Mouse (Mus musculus) hindbrain, embryonic 14.5 days (tissue): ENCODE data around the gene Cd79a. TPM values are rescaled to one million over a fixed set of nuclear protein-coding genes. Genes with fewer than 3 reads are reported as not detected.

Source experiments
- ATAC-seq: fragments of 200-750 bp; cut with Nextera tagmentation; 2 replicates; pipeline ENCODE4 v1.8.0; 2017; ENCODE audit warnings: moderate number of reproducible peaks, mild to moderate bottlenecking, moderate TSS enrichment, moderate library complexity; ENCODE audit not compliant: low FRiP score
- DNase-seq: peaks from one replicate; pipeline ENCODE4 v3.0.0-alpha.2; 2015; ENCODE audit warnings: low spot score
- H3K27ac ChIP-seq: fragments of 300-500 bp; sonication (generic); 2 replicates; pipeline ENCODE4 v1.5.1; 2014; ENCODE audit warnings: mild to moderate bottlenecking, moderate library complexity
- H3K27me3 ChIP-seq: fragments of 300-500 bp; sonication (generic); 2 replicates; pipeline ENCODE4 v1.6.1; 2014; ENCODE audit warnings: mild to moderate bottlenecking, low read length, mixed read lengths; ENCODE audit not compliant: control insufficient read depth, insufficient read depth
- H3K36me3 ChIP-seq: fragments of 300-500 bp; sonication (generic); replicated peaks from 2 replicates; pipeline ENCODE4 v1.6.1; 2014; ENCODE audit not compliant: control insufficient read depth, insufficient read depth
- H3K4me1 ChIP-seq: fragments of 300-500 bp; sonication (generic); replicated peaks from 2 replicates; pipeline ENCODE4 v1.6.1; 2014; ENCODE audit warnings: antibody characterized with exemption, low read length, mixed read lengths; ENCODE audit not compliant: control insufficient read depth, insufficient read depth
- H3K4me2 ChIP-seq: fragments of 300-500 bp; sonication (generic); replicated peaks from 2 replicates; pipeline ENCODE4 v1.6.1; 2014; ENCODE audit warnings: mild to moderate bottlenecking, moderate library complexity
- H3K4me3 ChIP-seq: fragments of 300-500 bp; sonication (generic); replicated peaks from 2 replicates; pipeline ENCODE4 v1.5.1; 2014; ENCODE audit warnings: mild to moderate bottlenecking, low read length
- H3K9ac ChIP-seq: fragments of 300-500 bp; sonication (generic); 2 replicates; pipeline ENCODE4 v1.6.1; 2014
- H3K9me3 ChIP-seq: fragments of 300-500 bp; sonication (generic); 2 replicates; pipeline ENCODE4 v1.6.1; 2016; ENCODE audit warnings: low read length; ENCODE audit not compliant: control insufficient read depth
- WGBS: fragments of 180-500 bp; shearing (Covaris S2); extraction: QIAGEN DNeasy Blood & Tissue Kit; methylation state at CpG from one replicate; pipeline ENCODE4 v1.1.7; 2014; 5-methylcytosine and 5-hydroxymethylcytosine counted together
- polyA plus RNA-seq: library from polyadenylated mRNA; unstranded; fragments of >200 nt; fragmentation: Nextera tagmentation; extraction: Ambion mirVana; gene quantifications from 2 replicates; pipeline ENCODE4 v1.2.1, GENCODE M21; 2014

Cd79a gene
- polyA plus RNA-seq, 1 experiment from 2014 or later, result 0.13 TPM

GRCm38 (mm10) chr7:24944257-24944950 is 47.2 kb downstream of the Cd79a start, which contains the start of gene Gm4881:
Gene Gm4881 (minus strand): TSS chr7:24944494.
- no peaks in the 10 kb centered on the region for H3K36me3 ChIP-seq
- WGBS, result under 1% methylated on average over 64 of the region's 72 CpGs
- DNase-seq (no peak), ATAC-seq (no peak)
- H3K4me1 ChIP-seq, result no peaks in the 10 kb centered on the region; the same call in 1 of the 2 replicates
- no peaks in the 10 kb centered on the region for H3K9me3 ChIP-seq
- H3K27ac ChIP-seq, result no peak within 1 kb of the TSS
- peak within 1 kb of the TSS; percentile 33 for H3K4me3 ChIP-seq
- H3K9ac ChIP-seq, result peak within 1 kb of the TSS; percentile 36; the same call in 1 of the 2 replicates
- H3K27me3 ChIP-seq, result peaks cover 93% of the 10 kb centered on the region
- peak within 1 kb of the TSS; percentile 62 for H3K4me2 ChIP-seq

GRCm38 (mm10) chr7:24947316-24948048 is 50.3 kb downstream of the Cd79a start:
- Histone ChIP-seq H3K4me3 (no peak overlapping the region), H3K4me1 (peaks cover 11% of the 10 kb centered on the region; the same call in 1 of the 2 replicates), H3K27ac (no peak overlapping the region), H3K27me3 (peaks cover 94% of the 10 kb centered on the region), H3K9me3 (no peaks in the 10 kb centered on the region), H3K9ac (no peak overlapping the region), H3K36me3 (no peaks in the 10 kb centered on the region), H3K4me2 (no peak overlapping the region)
- DNase-seq (no peak), ATAC-seq (no peak)
- WGBS, result 4% methylated on average over 7 of the region's 7 CpGs

DNA sequence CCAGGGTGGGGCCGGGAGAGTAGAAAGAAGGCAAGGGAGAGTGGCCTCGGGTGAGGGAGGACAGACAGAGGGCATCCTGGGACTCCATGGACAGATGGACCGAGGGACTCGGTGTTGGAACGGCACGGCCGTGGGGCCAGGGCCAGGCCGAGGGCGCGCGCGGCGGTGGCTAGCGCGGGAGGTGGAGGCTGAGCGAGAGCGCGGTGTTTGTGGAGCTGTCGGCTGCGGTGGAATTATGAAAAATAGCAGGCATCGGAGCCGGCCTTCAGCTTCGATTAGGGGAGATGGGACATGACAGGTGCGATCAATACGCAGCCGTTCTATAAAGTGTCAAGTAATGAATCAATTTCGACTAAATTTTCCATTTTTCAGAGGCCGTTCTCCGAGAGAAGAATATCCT is 51.6 kb downstream of the Cd79a start:
- peaks cover 11% of the 10 kb centered on the region; the same call in 1 of the 2 replicates for H3K4me1 ChIP-seq
- H3K27me3 ChIP-seq, result peaks cover 90% of the 10 kb centered on the region

DNA sequence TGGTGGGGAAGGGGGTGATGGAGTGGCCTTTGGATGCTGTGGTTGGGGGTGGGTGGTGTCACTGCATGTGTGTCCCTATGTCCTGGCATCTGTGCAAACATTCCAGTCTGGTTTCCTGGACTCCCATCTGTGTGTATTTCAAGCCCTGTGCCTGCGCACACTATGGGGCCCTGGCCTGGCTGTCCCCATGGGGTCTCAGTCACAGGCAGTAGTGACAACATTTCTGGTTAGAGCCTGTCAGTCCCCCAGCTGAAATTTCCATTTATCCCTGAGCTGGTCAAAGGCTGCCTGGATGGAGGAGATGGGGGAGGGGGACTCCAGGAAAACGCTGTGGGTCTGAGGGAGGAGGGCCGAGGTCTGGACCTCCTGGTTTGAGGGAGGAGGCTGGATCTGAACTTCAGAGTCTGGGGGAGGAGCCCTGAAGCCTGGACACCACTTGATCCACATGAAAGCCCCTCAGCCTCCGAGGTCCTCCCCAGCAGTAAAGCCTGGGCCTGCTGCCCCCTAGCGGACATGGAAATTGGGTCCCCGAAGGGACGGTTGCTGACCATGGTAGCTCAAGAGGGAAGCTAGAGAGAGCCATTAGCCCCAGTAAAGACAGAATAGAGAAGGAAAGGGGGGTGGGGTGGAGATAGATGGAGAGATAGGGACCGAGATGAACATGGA is 52.9 kb downstream of the Cd79a start:
- 1% methylated on average over 8 of the region's 8 CpGs for WGBS
- H3K9me3 ChIP-seq, result no peaks in the 10 kb centered on the region

More for the DNA sequence above, 51.6 kb downstream of the Cd79a start:
- Histone ChIP-seq H3K4me3 (peak overlapping the region; percentile 14; the same call in 1 of the 2 replicates), H3K27ac (no peak overlapping the region), H3K9me3 (no peaks in the 10 kb centered on the region), H3K9ac (peak overlapping the region; percentile 35), H3K4me2 (peak overlapping the region; percentile 42), H3K36me3 (no peaks in the 10 kb centered on the region)
- WGBS, result 2% methylated on average over 29 of the region's 29 CpGs
- ATAC-seq, result no peak
- DNase-seq, result peak; percentile 53

More for the DNA sequence above, 52.9 kb downstream of the Cd79a start:
- Histone ChIP-seq H3K4me1 (peaks cover 22% of the 10 kb centered on the region; the same call in 1 of the 2 replicates), H3K27me3 (peaks cover 89% of the 10 kb centered on the region), H3K27ac (no peak overlapping the region), H3K36me3 (no peaks in the 10 kb centered on the region), H3K4me2 (no peak overlapping the region), H3K4me3 (no peak overlapping the region), H3K9ac (no peak overlapping the region; the same call in 1 of the 2 replicates)
- DNase-seq, result peak; percentile 76
- ATAC-seq, result no peak

Other genes with a start within 250 kb of the Cd79a start
- not detected in 2 replicates for gene Tex101, start 220.7 kb upstream of the Cd79a start, polyA plus RNA-seq
- gene BC049730, start 188.1 kb upstream of the Cd79a start, polyA plus RNA-seq, result not detected in 2 replicates
- not detected in 2 replicates for gene Gm4763, start 170.5 kb upstream of the Cd79a start, polyA plus RNA-seq
- gene Cd177, start 137.1 kb upstream of the Cd79a start, polyA plus RNA-seq, result 0.11 and 0.35 TPM in 2 replicates
- gene Ceacam10, start 120.2 kb upstream of the Cd79a start, polyA plus RNA-seq, result 0.41 TPM in 1 of 2 replicates, not detected in the other
- 36.2 and 37.5 TPM in 2 replicates for gene Gm9844, start 35.2 kb upstream of the Cd79a start, polyA plus RNA-seq
- gene Lypd4, start 27.4 kb upstream of the Cd79a start, polyA plus RNA-seq, result 0.27 TPM in 1 of 2 replicates, not detected in the other
- 0.16 and 0.17 TPM in 2 replicates for gene Dmrtc2, start 27.3 kb upstream of the Cd79a start, polyA plus RNA-seq
- gene Rps19, start 13.0 kb upstream of the Cd79a start, polyA plus RNA-seq, result 1,197 and 1,586 TPM in 2 replicates
- 58.4 and 58.6 TPM in 2 replicates for gene Arhgef1, start 5.5 kb downstream of the Cd79a start, polyA plus RNA-seq
- 5.9 and 6.6 TPM in 2 replicates for gene Gm4881, start 47.1 kb downstream of the Cd79a start, polyA plus RNA-seq
- 331 and 332 TPM in 2 replicates for gene Rabac1, start 75.4 kb downstream of the Cd79a start, polyA plus RNA-seq
- 404 and 524 TPM in 2 replicates for gene Atp1a3, start 108.6 kb downstream of the Cd79a start, polyA plus RNA-seq
- gene Grik5, start 175.0 kb downstream of the Cd79a start, polyA plus RNA-seq, result 21.0 and 22.5 TPM in 2 replicates
- gene Zfp574, start 175.2 kb downstream of the Cd79a start, polyA plus RNA-seq, result 29.3 and 29.4 TPM in 2 replicates